Mouse (Mus musculus) lung, adult 2 months (tissue): ENCODE measurements at regions not wholly inside any gene's neighbourhood (a gene's known extent, or its start where the extent isn't known, plus 50 kb on each side); places are given as distances from the start of the nearest gene placed in this dataset.

ENCODE experiments used
- CTCF ChIP-seq: fragments of 200-500 bp; IDR thresholded peaks from 2 replicates; pipeline ENCODE4 v1.5.1; 2011; ENCODE audit warnings: mild to moderate bottlenecking, low read length, control low read depth; ENCODE audit not compliant: insufficient read depth
- POLR2A ChIP-seq: fragments of 200-500 bp; IDR thresholded peaks from 2 replicates; pipeline ENCODE4 v1.6.1; 2011; ENCODE audit warnings: low read depth, mild to moderate bottlenecking, control low read depth, low read length, borderline replicate concordance; ENCODE audit errors: extremely low read depth

GRCm38 (mm10) chr6:117502346-117502745, 334.0 kb downstream of the Cxcl12 start:
- TF ChIP-seq CTCF (no peak), POLR2A (no peak)
